Mouse (Mus musculus) neural tube, embryonic 12.5 days (tissue): ENCODE results near the gene E2f3. TPM values are rescaled to one million over a fixed set of nuclear protein-coding genes. Genes with fewer than 3 reads are reported as not detected.

Experiments used
- ATAC-seq: fragments of 200-750 bp; cut with Nextera tagmentation; 2 replicates; pipeline ENCODE4 v1.8.0; 2017; ENCODE audit warnings: low read depth, mild to moderate bottlenecking, moderate TSS enrichment, moderate library complexity; ENCODE audit not compliant: low FRiP score
- H3K27ac ChIP-seq: fragments of 300-500 bp; sonication (generic); 2 replicates; pipeline ENCODE4 v1.5.1; 2016
- H3K27me3 ChIP-seq: fragments of 300-500 bp; sonication (generic); replicated peaks from 2 replicates; pipeline ENCODE4 v1.6.1; 2016; ENCODE audit warnings: mild to moderate bottlenecking
- H3K36me3 ChIP-seq: fragments of 300-500 bp; sonication (generic); 2 replicates; pipeline ENCODE4 v1.6.1; 2016; ENCODE audit warnings: mild to moderate bottlenecking
- H3K4me1 ChIP-seq: fragments of 300-500 bp; sonication (generic); 2 replicates; pipeline ENCODE4 v1.6.1; 2016
- H3K4me2 ChIP-seq: fragments of 300-500 bp; sonication (generic); replicated peaks from 2 replicates; pipeline ENCODE4 v1.6.1; 2016; ENCODE audit warnings: mild to moderate bottlenecking
- H3K4me3 ChIP-seq: fragments of 300-500 bp; sonication (generic); 2 replicates; pipeline ENCODE4 v1.5.1; 2016
- H3K9ac ChIP-seq: fragments of 300-500 bp; sonication (generic); 2 replicates; pipeline ENCODE4 v1.6.1; 2016; ENCODE audit warnings: mild to moderate bottlenecking
- H3K9me3 ChIP-seq: fragments of 300-500 bp; sonication (generic); 2 replicates; pipeline ENCODE4 v1.6.1; 2016; ENCODE audit warnings: mild to moderate bottlenecking
- WGBS: fragments of 180-500 bp; shearing (Covaris S2); methylation state at CpG from one replicate; pipeline ENCODE4 v1.1.7; 2016; 5-methylcytosine and 5-hydroxymethylcytosine counted together
- polyA plus RNA-seq: library from polyadenylated mRNA; unstranded; fragments of >200 nt; fragmentation: Nextera tagmentation; extraction: Ambion mirVana; gene quantifications from 2 replicates; pipeline ENCODE4 v1.2.1, GENCODE M21; 2016

Gene E2f3
- polyA plus RNA-seq, 1 experiment from 2014 or later: 13.0 TPM

GRCm38 (mm10) chr13:29973610-29974009 is 12.3 kb downstream of the E2f3 start:
- Histone ChIP-seq H3K27ac (no peak overlapping the region), H3K4me2 (no peak overlapping the region), H3K27me3 (no peaks in the 10 kb centered on the region), H3K36me3 (peaks cover 4% of the 10 kb centered on the region; the same call in 1 of the 2 replicates), H3K9ac (no peak overlapping the region), H3K4me1 (no peaks in the 10 kb centered on the region), H3K9me3 (no peaks in the 10 kb centered on the region), H3K4me3 (no peak overlapping the region)
- 96% methylated on average over 6 of the region's 6 CpGs for WGBS
- ATAC-seq: no peak

- no peak for ATAC-seq
- WGBS: 96% methylated on average over 7 of the region's 7 CpGs
Observed at GRCm38 (mm10) chr13:29970333-29970732, 15.5 kb downstream of the E2f3 start.

GRCm38 (mm10) chr13:29968636-29969035 is 17.2 kb downstream of the E2f3 start:
- peaks cover 11% of the 10 kb centered on the region for H3K36me3 ChIP-seq
- H3K4me2 ChIP-seq: no peak overlapping the region
- H3K27ac ChIP-seq: no peak overlapping the region
- no peak overlapping the region for H3K9ac ChIP-seq
- no peaks in the 10 kb centered on the region for H3K9me3 ChIP-seq
- no peak overlapping the region for H3K4me3 ChIP-seq
- WGBS: 89% methylated on average over 7 of the region's 7 CpGs
- ATAC-seq: no peak
- no peaks in the 10 kb centered on the region for H3K27me3 ChIP-seq
- no peaks in the 10 kb centered on the region for H3K4me1 ChIP-seq

More at GRCm38 (mm10) chr13:29970333-29970732, 15.5 kb downstream of the E2f3 start:
- Histone ChIP-seq H3K9me3 (no peaks in the 10 kb centered on the region), H3K4me2 (no peak overlapping the region), H3K9ac (no peak overlapping the region), H3K36me3 (peaks cover 7% of the 10 kb centered on the region), H3K27me3 (no peaks in the 10 kb centered on the region), H3K27ac (no peak overlapping the region), H3K4me3 (no peak overlapping the region), H3K4me1 (no peaks in the 10 kb centered on the region)

DNA sequence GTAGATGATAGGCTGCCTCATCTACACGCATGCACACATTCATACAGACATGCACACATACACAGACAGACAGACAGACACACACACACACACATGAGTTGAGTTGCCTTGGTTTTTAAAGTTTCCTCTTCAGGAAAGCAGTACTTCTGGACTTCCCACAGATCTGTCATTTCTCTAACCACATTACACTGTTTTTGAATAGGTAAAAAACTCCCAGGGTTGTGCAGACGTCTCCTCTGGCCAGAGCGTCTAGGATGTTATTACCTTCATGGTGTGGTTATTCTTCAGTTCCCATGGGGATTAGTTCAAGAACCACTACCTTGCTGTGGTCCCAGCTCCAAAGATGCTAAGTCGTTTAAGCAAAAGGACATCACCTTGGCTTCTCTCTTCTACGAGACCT is 18.5 kb downstream of the E2f3 start:
- Histone ChIP-seq H3K27me3 (no peaks in the 10 kb centered on the region), H3K4me2 (no peak overlapping the region), H3K9ac (no peak overlapping the region), H3K4me1 (no peaks in the 10 kb centered on the region), H3K27ac (no peak overlapping the region), H3K9me3 (no peaks in the 10 kb centered on the region), H3K4me3 (no peak overlapping the region), H3K36me3 (peaks cover 11% of the 10 kb centered on the region)
- no peak for ATAC-seq
- 89% methylated on average over 5 of the region's 5 CpGs for WGBS

GRCm38 (mm10) chr13:29966966-29967365 is 18.9 kb downstream of the E2f3 start:
- H3K4me1 ChIP-seq: no peaks in the 10 kb centered on the region

GRCm38 (mm10) chr13:29964087-29964486 is 21.8 kb downstream of the E2f3 start:
- H3K36me3 ChIP-seq: peaks cover 11% of the 10 kb centered on the region
- H3K27me3 ChIP-seq: no peaks in the 10 kb centered on the region
- WGBS: 95% methylated on average over 6 of the region's 6 CpGs
- H3K9ac ChIP-seq: no peak overlapping the region
- H3K4me3 ChIP-seq: no peak overlapping the region
- H3K27ac ChIP-seq: no peak overlapping the region
- H3K4me2 ChIP-seq: no peak overlapping the region
- H3K9me3 ChIP-seq: no peaks in the 10 kb centered on the region
- ATAC-seq: no peak
- no peaks in the 10 kb centered on the region for H3K4me1 ChIP-seq

More at GRCm38 (mm10) chr13:29966966-29967365, 18.9 kb downstream of the E2f3 start:
- 98% methylated on average over 8 of the region's 8 CpGs for WGBS
- ATAC-seq: no peak
- H3K4me3 ChIP-seq: no peak overlapping the region
- no peak overlapping the region for H3K4me2 ChIP-seq
- peaks cover 11% of the 10 kb centered on the region for H3K36me3 ChIP-seq
- no peak overlapping the region for H3K9ac ChIP-seq
- H3K27ac ChIP-seq: no peak overlapping the region
- H3K27me3 ChIP-seq: no peaks in the 10 kb centered on the region
- no peaks in the 10 kb centered on the region for H3K9me3 ChIP-seq

DNA sequence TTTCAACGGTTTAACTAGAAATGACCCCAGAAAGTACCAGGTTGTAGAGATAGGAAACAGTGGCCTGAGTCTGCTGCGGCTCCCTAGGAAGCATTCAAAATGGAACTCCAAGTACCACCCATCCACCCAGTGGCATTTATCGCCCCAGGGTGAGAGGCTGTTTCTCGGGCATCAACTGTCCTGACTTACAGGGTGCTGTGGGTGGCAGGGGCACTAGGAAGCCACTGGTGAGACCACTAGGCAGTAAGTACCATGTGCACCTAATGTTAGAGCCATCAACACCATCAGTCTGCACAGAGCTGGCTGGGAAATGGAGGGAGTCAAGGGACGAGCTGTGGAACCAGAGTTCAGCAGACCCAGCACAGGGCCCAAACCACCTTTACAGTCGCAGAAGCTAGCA is 25.4 kb downstream of the E2f3 start:
- peaks cover 4% of the 10 kb centered on the region; the same call in 1 of the 2 replicates for H3K36me3 ChIP-seq
- no peaks in the 10 kb centered on the region for H3K4me1 ChIP-seq
- no peak overlapping the region for H3K4me2 ChIP-seq
- WGBS: 95% methylated on average over 6 of the region's 6 CpGs
- no peaks in the 10 kb centered on the region for H3K9me3 ChIP-seq
- no peak overlapping the region for H3K9ac ChIP-seq
- no peak overlapping the region for H3K27ac ChIP-seq
- no peak for ATAC-seq
- H3K27me3 ChIP-seq: no peaks in the 10 kb centered on the region
- H3K4me3 ChIP-seq: no peak overlapping the region

- Histone ChIP-seq H3K36me3 (peaks cover 6% of the 10 kb centered on the region; the same call in 1 of the 2 replicates), H3K4me3 (no peak overlapping the region), H3K4me2 (no peak overlapping the region), H3K27ac (no peak overlapping the region), H3K9me3 (no peaks in the 10 kb centered on the region), H3K9ac (no peak overlapping the region), H3K4me1 (no peaks in the 10 kb centered on the region), H3K27me3 (no peaks in the 10 kb centered on the region)
- ATAC-seq: no peak
- 70% methylated on average over 9 of the region's 9 CpGs for WGBS
Observed at GRCm38 (mm10) chr13:29957731-29958254, 28.1 kb downstream of the E2f3 start.

DNA sequence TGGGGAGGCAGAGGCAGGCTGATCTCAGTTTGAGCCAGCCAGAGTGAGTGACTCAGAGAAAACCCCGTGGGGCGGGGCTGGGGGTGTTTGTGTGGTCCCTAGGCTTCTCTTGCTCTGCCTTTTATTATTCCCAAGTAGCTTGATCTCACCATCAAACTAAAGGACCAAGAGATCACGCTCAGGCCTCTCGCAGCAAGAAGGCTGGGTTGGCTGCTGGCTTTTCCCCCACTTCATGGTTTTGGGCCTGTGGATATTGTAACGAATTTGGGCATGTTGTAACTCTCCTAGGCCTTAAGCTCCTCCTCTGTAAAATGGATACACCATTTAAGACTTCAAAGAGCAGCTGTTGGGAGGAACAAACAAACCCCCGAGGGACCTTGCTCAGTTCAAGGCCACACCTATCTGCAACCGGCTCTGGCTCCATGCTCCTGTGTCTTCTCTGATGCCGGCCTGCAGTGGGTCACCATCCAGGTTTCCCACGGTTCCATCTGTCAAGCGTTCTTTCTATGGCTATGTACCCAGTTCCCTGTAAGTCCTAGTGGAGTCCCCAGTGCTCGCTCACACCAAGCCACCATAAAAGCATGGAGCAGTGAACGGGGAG is 28.9 kb downstream of the E2f3 start:
- 92% methylated on average over 12 of the region's 12 CpGs for WGBS
- H3K27me3 ChIP-seq: no peaks in the 10 kb centered on the region
- no peak overlapping the region for H3K4me3 ChIP-seq
- H3K9ac ChIP-seq: no peak overlapping the region
- H3K36me3 ChIP-seq: peaks cover 6% of the 10 kb centered on the region; the same call in 1 of the 2 replicates
- no peaks in the 10 kb centered on the region for H3K9me3 ChIP-seq
- H3K27ac ChIP-seq: no peak overlapping the region
- ATAC-seq: no peak
- no peak overlapping the region for H3K4me2 ChIP-seq
- H3K4me1 ChIP-seq: no peaks in the 10 kb centered on the region

GRCm38 (mm10) chr13:29955296-29955695 is 30.6 kb downstream of the E2f3 start:
- Histone ChIP-seq H3K4me2 (no peak overlapping the region), H3K9ac (no peak overlapping the region), H3K4me1 (no peaks in the 10 kb centered on the region), H3K27ac (no peak overlapping the region), H3K9me3 (no peaks in the 10 kb centered on the region), H3K27me3 (no peaks in the 10 kb centered on the region), H3K4me3 (no peak overlapping the region), H3K36me3 (peaks cover 6% of the 10 kb centered on the region)
- ATAC-seq: no peak
- WGBS: 81% methylated on average over 10 of the region's 11 CpGs

GRCm38 (mm10) chr13:29954741-29955140 is 31.1 kb downstream of the E2f3 start:
- H3K36me3 ChIP-seq: peaks cover 6% of the 10 kb centered on the region
- no peak overlapping the region for H3K4me3 ChIP-seq
- no peak for ATAC-seq
- H3K27ac ChIP-seq: no peak overlapping the region
- H3K9me3 ChIP-seq: no peaks in the 10 kb centered on the region
- H3K4me2 ChIP-seq: no peak overlapping the region
- H3K27me3 ChIP-seq: no peaks in the 10 kb centered on the region
- H3K4me1 ChIP-seq: no peaks in the 10 kb centered on the region
- no peak overlapping the region for H3K9ac ChIP-seq
- 97% methylated on average over 10 of the region's 10 CpGs for WGBS

DNA sequence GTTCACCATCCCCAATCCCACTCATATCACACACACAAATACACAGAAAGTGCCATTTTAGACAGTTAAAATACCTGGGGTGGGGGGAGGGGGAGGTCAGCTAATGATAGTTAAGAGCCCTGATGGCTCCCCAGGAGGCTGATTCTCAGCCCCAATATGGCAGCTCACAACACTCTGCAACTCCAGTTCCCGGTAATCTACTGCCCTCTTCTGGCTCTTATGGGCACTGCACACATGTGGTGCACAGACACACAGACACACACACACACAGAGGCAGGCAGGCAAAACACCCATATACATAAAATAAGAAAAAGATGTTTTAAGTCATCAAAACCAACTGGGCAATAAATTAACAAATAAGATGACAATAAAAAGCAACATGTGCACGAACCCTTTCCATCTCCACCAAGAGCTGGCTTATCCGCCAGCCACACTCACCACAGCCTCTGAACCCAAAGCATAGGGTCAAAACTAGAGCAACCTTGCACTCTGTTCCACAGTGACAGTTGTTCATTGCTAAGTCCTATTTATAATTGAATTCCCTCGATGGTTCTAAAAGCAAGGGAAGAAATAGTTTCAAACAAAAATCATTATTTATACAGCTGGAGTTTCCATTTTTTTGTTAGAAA is 32.3 kb downstream of the E2f3 start:
- Histone ChIP-seq H3K27me3 (no peaks in the 10 kb centered on the region), H3K4me3 (no peak overlapping the region), H3K9me3 (no peaks in the 10 kb centered on the region), H3K9ac (no peak overlapping the region), H3K36me3 (peaks cover 6% of the 10 kb centered on the region), H3K4me1 (no peaks in the 10 kb centered on the region), H3K27ac (no peak overlapping the region), H3K4me2 (no peak overlapping the region)
- 94% methylated on average over 4 of the region's 4 CpGs for WGBS
- ATAC-seq: no peak
